Mouse (Mus musculus): ENCODE data around the gene Gmppb.
"Not testable (repeated sequence)": the region's sequence is repeated elsewhere in the genome, so short reads cannot be mapped to it uniquely, and the experiment has no call there.

The Gmppb gene

DNA sequence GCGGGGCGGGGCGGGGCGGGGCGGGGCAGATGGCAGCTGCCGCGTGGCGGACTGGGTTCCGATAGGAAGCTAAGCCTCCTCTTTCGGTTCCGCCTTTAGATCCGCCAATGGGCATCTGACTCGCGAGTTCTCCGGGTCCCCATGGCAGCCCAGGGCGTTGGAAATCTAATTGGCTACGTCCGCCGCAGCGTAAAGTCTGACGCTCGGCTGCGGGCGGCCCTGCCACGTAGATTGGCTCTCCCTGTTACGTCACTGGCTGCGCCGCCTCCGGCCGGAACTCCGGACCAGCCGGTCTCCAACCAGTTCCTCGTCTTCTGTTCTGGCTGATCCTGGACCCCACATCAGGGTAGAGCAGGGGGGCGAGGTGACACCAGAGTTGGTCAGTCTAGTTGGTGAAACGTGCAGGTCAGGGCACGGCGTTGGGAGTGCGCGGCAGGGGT, at the start of gene Gmppb:
Gmppb (plus strand) TSS at position 227 of the 440 bp plus-strand sequence.
- DNase-seq (ENCODE audit: low spot score): peak; percentile 90

- DNase-seq (ENCODE audit: low spot score): peak; percentile 100
Measured at GRCm38 (mm10) chr9:108001922-108002770, 46.9 kb upstream of the Gmppb start, which contains the start of gene Ip6k1. Ip6k1 (plus strand) TSS chr9:108002501.

- no peak for DNase-seq (ENCODE audit: low spot score)
Measured at GRCm38 (mm10) chr9:108002778-108003530, 46.1 kb upstream of the Gmppb start.

- DNase-seq (ENCODE audit: low spot score): no peak
Measured at GRCm38 (mm10) chr9:108003531-108003890, 45.5 kb upstream of the Gmppb start.

GRCm38 (mm10) chr9:108008041-108008440, 41.0 kb upstream of the Gmppb start:
- DNase-seq (ENCODE audit: low spot score): no peak

DNA sequence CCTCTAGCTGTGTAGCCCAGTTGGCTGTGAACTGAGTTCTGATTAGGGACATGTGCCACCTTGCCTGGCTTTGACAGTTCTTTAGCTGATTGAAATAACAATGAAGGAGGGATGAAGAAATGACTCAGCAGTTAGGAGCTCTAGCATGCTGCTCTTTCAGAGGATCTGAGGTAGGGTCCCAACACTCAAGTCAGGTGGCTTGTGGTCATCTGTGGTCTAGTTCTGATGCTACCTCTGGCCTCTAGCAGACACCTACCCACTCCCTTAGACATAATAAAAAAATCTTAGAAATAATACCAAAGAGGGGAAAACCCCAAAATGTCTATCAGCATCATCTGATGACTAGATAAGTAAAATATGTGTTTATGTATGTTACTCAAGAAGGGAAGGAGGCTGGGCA, 38.7 kb upstream of the Gmppb start:
- no peak for DNase-seq (ENCODE audit: low spot score)

DNA sequence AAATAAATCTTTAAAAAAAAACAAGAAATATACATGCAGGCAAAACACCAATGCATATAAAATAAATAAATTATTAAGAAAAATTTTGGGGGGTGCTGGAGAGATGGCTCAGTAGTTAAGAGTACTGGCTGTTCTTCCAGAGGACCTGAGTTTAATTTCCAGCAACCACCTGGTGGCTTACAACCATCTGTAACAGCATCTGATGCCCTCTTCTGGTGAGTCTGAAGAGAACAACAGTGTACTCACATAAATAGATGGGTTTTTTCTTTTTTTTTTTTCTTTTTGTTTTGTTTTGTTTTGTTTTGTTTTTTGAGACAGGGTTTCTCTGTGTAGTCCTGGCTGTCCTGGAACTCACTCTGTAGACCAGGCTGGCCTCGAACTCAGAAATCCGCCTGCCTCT, 35.5 kb upstream of the Gmppb start:
- DNase-seq (ENCODE audit: low spot score): not testable (repeated sequence)

DNA sequence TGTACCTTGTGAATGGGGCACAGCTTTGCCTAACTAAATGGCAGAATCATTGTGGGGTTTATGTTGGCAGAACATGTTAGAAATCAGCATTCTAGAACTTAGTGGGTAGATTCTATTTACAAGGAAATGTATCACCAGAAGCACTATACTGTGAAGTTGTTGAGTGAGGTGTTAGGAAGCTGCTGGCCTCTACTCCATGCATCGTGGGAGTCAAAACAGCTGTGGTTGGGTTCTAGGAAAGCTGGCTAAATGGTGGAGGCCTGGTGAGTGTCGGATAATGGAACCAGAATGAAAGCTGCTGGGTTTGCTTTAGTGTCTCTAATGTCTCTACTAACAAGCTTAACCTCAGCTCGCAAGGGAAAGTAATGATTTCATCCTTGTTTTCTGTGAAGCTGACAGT, 31.9 kb upstream of the Gmppb start:
- DNase-seq (ENCODE audit: low spot score): no peak

DNA sequence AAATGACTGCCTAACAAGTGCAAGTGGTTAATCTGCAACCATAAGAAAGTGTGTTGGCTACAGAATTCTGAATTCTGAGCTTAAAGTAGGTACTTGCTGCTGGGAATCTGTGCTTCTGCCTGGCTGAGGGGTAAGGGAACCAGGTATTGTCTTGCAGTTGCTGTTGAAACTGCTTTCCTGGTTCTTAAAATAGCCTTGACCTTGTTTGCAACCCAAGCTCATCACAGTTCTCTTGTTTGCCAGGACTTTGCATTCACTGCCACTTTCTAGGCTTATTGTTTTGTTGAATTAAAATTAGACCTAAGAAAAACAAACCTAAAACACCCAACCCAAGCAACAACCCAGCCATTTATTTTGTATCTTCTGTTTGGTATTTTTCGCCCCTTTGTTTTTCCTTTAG, 28.3 kb upstream of the Gmppb start:
- no peak for DNase-seq (ENCODE audit: low spot score)

GRCm38 (mm10) chr9:108023216-108023615, 25.8 kb upstream of the Gmppb start:
- DNase-seq (ENCODE audit: low spot score): no peak

- DNase-seq (ENCODE audit: low spot score): no peak
Measured at GRCm38 (mm10) chr9:108026584-108026983, 22.5 kb upstream of the Gmppb start.

DNA sequence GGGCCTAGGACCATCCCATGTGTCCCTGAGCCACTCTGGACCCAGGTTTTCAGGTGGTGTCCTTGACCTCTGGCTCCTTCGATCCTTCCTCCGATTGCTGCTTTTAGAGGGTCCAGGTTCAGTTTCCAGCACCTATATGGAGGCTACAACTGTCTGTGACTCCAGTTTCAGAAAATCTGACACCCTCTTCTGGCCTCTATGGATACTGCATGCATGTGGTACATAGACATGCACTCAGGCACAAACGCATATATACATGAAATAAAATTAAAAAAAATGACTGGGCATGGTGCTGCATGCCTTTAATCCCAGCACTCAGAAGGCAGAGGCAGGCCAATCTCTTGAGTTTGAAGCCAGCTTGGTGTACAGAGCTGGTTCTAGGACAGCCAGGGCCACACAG, 21.2 kb upstream of the Gmppb start:
- no peak for DNase-seq (ENCODE audit: low spot score)

DNA sequence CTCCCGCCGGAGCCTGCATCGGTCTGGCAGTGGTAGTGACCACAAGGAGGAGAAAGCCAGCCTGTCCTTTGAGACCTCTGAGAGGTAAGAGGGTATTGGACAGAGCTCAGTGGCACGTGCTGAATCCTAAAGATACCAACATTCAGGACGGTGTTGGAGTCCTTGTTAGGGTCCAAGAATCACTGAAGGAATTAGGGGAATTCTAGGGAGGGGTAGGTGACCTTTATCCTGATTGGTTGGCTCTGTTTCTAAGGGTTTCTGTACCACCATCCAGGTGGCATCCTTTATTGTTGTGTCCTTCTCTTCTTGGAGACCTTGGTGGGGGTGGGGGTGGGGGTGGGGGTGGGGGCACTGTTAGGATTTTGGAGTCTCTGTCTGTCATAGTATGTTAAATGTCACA, 16.9 kb upstream of the Gmppb start:
- DNase-seq (ENCODE audit: low spot score): no peak

DNA sequence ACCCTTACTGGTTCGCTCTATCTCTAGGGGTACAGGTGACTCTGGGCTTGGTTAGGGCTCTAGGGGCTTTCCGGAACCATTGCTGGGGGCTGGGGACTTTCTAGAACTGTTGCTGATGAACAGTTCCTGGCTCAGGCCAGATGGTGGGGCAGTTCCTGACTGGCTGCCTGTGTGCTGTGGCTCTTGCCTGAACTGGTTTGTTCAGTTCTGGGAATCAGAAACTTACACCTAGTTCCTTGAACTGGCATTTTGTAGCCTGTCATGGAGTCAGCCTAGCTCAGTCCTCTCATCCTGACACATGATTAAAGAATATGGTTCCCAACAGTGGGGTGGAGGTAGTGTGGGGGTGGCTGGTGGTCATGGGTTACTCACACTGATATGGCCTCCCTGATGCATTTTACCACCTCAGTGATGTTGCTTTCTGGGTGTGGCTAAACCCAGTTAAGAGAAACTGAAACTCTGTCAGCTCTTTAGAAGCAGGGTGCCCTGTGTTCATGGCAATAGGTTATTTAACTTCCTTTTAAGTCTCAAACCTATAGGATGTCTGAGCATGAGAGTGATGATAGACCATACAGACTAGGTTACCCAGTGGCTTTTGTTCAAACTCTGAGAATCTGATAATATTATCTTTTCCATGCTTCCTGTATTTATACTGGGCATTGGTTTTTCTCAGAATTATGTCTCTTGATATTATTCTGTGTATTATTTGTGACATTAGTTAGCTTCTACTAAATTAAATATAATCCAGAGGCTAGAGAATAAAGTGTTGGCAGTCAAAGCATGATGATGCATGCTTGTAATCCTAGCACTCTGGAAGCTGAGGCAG, 13.5 kb upstream of the Gmppb start:
- DNase-seq (ENCODE audit: low spot score): no peak

DNA sequence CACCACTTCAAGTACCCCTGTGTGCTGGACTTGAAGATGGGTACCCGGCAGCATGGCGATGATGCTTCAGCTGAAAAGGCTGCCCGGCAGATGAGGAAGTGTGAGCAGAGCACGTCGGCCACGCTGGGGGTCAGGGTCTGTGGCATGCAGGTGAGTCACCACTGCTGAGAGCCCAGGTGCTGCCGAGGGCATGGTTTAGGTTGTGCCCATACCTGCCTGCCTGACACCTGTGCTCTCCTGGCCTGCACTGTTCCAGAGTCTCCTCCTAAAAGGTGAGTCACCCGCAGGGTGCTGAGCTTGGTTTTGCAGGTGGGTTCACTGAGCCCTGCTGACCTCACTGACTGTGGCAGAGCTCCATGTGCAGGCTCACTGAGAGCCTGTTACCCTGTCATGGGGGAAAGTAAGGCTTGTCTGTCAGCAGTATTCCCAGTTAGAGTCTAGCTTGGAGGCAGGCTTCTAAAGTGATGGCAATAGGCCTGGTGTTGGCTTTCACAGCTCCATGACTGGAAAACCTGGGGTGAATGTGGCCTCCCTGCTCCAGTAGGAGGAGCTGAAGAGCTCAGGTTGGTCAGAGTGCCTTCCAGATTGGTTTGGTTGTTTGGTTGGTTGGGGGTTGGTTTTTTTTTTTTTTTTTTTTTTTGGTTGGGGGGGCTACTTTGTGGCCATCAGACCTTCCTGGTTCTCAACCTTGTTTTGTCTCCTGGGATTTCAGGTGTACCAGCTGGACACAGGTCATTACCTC, 4.1 kb upstream of the Gmppb start:
- DNase-seq (ENCODE audit: low spot score): no peak

- DNase-seq (ENCODE audit: low spot score): no peak
Measured at GRCm38 (mm10) chr9:108046582-108046981, 2.5 kb upstream of the Gmppb start.

DNA sequence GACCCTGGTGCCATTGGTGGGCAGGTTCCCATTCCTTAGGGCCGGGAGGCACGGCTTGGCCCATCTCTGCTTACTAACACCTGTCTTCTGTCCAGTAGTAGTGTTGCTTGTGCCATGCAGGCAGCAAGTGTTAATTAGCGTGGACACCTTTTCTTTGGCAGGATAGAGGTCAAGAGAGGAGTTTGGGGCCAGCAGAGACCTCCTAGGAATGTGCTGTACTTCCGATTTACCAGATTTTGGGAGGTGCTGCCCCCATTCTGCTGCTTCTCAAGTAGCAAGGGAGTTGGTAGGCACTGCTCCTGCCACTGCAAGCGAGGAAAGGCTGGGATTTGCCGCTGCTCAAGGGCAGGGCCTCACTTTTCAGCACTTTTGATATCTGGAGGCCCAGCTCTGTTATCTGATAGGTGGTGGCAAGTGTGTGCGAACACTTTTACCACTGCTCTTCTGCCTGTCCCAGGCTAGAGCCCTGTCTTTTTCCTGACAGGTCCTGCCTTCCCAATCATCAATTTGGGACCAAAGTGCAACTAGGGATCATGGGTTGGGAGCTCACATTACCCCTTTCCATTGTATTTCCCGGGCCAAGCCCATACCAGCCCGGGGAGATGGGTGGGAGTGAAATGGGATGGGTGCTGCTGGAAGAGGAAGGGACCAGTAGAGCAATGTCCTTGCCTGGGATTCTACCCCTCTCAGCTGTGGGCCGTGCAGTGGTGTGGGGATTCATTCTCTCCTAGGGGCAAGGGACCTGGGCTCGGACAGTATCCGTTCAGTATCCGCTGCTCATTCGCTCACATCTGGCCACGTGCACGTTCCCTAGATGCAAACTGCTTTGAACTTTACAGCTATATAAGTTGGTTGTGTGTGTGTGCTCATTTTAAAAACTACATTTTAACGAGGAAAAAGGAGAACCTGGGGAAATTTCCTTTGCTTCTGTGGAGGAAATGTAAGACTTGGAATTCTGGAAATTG, 1.2 kb upstream of the Gmppb start:
- DNase-seq (ENCODE audit: low spot score): no peak

- no peak for DNase-seq (ENCODE audit: low spot score)
Measured at GRCm38 (mm10) chr9:108048566-108048955, 481 bp upstream of the Gmppb start.

DNA sequence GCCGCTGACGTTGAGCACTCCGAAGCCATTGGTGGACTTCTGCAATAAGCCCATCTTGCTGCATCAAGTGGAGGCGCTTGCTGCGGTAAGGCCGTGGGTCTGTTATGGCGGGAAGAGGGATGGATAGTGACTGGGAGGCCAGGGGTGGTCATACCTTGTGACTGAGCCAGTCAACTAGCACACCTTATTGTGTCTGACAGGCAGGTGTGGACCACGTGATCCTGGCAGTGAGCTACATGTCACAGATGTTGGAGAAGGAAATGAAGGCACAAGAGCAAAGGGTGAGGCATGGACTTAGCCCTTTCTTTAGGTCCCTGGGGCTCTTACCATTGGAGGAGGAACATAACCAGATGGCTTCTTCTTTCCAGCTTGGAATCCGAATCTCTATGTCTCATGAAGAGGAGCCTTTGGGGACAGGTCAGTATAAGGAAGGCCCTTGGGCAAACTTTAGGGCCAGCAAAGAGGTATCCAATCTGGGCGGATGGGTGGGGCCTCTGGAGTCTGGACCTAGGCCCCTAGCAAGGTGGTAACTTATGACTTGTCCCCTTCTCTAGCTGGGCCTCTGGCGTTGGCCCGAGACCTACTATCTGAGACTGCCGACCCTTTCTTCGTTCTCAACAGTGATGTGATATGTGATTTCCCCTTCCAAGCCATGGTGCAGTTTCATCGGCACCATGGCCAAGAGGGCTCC, 664 bp downstream of the Gmppb start:
- DNase-seq (ENCODE audit: low spot score): no peak
